Mouse (Mus musculus): ENCODE results near the gene Sppl3.
"Not testable (repeated sequence)": the region's sequence is repeated elsewhere in the genome, so short reads cannot be mapped to it uniquely, and the experiment has no call there.

Sppl3 gene

GRCm38 (mm10) chr5:115073306-115073705, 62.4 kb downstream of the Sppl3 start:
- DNase-seq (ENCODE audit: low read depth, low spot score): not testable (repeated sequence)

- DNase-seq (ENCODE audit: low read depth, low spot score): no peak
These were observed 63.8 kb downstream of the Sppl3 start for GRCm38 (mm10) chr5:115074749-115075148.

DNA sequence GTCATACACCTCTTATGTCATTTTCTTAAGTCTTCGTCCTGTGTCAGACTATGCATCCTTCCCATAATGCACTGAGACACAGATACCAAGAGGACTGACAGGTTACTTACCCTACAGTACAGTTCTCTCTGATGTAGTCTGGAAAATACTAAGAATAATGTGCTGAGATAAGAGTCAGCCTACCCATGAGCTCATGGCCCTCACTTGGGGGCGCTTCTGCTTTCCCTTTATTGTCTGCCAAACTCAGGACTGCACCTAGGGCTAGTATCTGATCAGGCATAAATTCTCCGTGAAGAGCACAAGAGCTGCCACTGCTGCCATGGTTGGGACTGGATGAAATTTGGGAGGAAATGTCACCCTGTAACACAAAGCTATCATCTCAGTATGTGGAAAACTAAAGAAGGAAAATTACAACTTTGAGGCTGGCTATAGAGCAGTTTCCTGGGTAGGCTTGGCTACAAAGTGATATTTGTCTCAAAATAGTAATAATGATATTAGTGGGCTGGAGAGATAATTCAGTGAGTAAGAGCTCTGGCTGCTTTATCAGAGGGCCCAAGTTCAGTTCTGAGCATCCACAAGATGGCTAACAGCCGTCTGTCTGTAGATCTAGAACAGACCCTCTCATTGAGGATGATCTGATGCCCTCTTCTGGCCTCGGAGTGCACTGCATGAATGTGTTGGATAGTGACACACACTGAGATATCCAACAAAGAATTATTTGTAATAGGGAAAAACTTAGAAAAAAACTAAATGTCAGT, 65.4 kb downstream of the Sppl3 start:
- DNase-seq (ENCODE audit: low read depth, low spot score): peak; percentile 78

- no peak for DNase-seq (ENCODE audit: low read depth, low spot score)
These were observed 70.7 kb downstream of the Sppl3 start for GRCm38 (mm10) chr5:115081636-115082035.

GRCm38 (mm10) chr5:115083492-115083891, 72.6 kb downstream of the Sppl3 start:
- DNase-seq (ENCODE audit: low read depth, low spot score): no peak

GRCm38 (mm10) chr5:115085675-115086074, 74.7 kb downstream of the Sppl3 start:
- no peak for DNase-seq (ENCODE audit: low read depth, low spot score)

- DNase-seq (ENCODE audit: low read depth, low spot score): no peak
These were observed 78.8 kb downstream of the Sppl3 start for GRCm38 (mm10) chr5:115089592-115090268.

- peak; percentile 62 for DNase-seq (ENCODE audit: low read depth, low spot score)
These were observed 80.1 kb downstream of the Sppl3 start for GRCm38 (mm10) chr5:115091015-115091414.

DNA sequence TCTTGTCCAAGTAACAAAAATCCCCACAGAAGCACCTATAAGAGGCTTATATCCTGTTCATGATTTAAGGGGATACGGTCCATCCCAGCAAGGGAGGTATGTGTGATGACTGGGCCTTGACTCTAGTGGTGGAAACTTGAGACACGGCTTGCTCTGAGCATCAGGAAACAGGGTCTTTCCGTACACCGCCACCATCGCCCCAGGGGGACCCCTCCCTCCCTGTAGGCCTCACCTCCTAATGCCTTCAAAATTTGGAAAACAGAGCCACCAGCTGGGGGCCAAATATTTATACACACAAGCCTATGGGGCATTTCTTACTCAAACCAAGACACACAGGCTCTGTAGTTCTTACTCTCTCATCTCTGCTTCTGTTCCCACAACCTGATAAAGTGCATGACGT, 80.8 kb downstream of the Sppl3 start:
- DNase-seq (ENCODE audit: low read depth, low spot score): peak; percentile 79

DNA sequence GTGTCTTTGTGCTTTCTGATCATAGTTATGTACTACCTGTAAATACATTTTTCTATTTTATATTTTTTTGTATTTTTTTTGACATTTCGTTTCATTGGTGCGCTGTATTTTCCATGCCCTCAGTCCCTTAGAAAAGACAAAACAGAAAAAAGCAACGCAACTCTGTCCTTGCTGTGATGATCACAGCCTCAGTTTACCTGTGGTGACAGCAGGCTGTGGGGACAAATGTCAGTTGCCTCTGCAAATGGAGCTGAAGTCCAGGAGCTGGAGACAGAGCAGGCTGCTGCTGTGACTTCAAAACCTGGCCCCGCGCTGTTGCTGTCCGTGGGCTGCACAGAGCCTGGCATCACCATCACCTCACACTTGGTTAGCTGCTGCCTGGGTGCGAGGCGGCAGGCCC, 87.3 kb downstream of the Sppl3 start, which contains the start of gene Gm10401:
Gm10401 (minus strand) TSS at position 101 of the 400 bp plus-strand sequence.
- no peak for DNase-seq (ENCODE audit: low read depth, low spot score)

DNA sequence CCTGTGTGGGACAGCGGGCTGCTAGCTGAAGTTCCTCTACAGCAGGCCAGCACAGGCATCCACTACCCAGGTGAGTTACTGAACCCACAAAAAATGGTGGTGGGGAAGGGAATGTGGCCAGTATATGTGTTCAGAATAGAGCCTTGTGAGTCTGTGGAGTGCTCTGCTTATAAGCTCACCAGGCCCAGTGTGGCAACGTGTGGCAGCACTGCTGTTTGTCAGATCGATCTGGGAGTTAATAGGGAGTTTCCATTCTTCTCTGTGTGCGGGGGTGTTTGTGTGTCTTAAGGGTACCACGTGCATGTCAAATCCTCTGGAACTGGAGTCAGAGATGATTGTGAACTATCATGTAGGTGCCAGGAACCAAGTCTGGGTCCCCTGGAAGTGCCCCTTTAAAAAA, 88.6 kb downstream of the Sppl3 start:
- DNase-seq (ENCODE audit: low read depth, low spot score): no peak

DNA sequence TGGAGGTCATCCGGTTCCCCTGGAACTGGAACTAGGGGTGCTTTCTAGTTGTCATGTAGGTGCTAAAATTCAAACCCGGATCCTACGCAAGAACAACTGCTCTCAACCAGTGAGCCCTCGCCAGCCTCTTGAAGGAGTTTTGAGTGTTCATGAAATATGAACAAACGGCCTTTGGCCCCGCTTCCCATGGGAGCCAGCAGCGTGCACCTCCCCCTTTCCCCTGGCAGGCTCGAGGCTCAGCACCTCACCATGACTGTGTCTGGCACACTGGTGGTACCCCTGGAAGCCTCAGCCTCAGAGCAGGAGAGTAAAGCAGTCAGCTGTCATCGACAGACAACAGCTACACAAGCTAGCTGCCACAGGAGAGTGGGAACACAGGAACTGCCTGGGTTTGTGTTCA, 89.1 kb downstream of the Sppl3 start:
- DNase-seq (ENCODE audit: low read depth, low spot score): no peak

DNA sequence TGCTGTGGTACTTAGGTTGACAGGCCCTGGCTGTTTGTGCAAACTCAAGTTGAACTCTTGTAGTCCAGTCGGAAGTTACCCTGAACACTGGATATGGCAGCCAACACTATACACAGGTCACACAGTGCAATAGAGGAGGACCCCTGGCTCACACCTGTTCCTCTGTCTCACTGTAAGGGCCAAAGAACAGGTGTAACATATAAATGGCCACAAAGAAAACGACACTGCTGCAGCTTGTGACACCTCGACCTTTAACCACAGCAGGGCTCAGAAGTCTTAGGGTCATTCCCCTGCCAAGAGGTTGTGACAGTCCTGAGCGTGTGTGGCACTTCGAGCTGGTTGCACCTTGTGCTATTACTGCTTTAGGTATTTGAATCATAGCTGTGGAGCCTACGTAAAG, 89.5 kb downstream of the Sppl3 start:
- no peak for DNase-seq (ENCODE audit: low read depth, low spot score)

- no peak for DNase-seq (ENCODE audit: low read depth, low spot score)
These were observed 91.3 kb downstream of the Sppl3 start for GRCm38 (mm10) chr5:115102231-115102630.

DNA sequence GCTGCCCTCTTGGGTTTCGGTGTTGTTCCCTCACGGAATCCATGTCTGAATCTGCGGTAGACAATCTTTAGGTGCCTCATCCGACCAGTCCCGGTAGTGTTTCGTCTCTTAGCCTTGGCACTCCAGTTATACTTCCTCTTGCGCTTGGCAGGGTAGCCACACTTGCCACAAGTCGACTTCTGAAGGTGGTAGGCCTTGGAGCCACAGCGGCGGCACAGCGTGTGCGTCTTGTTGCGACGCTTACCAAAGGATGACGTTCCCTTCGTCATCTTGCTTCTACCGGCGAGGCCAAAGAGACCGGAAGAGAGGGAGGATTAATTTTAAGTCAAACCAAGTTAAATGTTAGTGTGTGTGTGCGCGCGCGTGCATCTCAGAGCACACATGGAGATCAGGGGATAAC, 92.3 kb downstream of the Sppl3 start:
- not testable (repeated sequence) for DNase-seq (ENCODE audit: low read depth, low spot score)

- DNase-seq (ENCODE audit: low read depth, low spot score): no peak
These were observed 100.2 kb downstream of the Sppl3 start for GRCm38 (mm10) chr5:115111156-115111555.

DNA sequence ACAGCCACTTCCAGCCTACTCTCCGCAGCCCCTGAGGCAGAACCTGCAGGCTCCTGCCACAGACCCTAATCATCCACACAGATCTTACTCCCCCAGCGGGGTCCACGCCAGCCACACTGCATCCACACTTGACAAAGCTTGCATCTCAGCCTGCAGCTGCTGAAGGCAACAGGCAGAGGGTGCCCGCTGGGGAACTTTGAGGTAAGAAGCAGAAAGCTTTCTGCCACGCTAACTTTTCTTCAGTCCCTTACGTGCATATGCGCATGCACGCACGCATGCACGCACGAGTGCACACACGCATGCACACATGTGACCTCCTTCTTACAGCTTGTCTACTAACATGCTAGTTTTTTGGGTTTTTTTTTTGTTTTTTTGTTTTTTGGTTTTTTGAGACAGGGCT, 102.3 kb downstream of the Sppl3 start:
- DNase-seq (ENCODE audit: low read depth, low spot score): peak; percentile 54

GRCm38 (mm10) chr5:115114501-115114900, 103.6 kb downstream of the Sppl3 start:
- DNase-seq (ENCODE audit: low read depth, low spot score): no peak

DNA sequence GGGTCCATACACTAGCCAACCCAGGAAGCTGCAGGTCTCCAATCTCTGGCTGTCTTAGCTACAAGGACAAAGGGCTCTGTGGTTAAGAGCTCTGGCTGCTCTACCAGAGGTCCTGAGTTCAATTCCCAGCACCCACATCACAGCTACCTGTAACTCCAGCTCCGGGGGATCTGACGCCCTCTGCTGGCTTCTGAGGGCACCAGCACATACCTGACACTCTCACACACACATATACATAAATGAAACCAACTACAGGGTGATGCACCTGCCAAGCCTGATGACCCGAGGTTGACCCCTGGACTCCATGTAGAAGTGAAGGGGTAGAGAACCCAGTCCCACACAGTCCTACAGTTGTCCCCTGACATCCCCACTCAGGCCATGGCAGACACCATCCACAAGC, 105.5 kb downstream of the Sppl3 start:
- peak; percentile 76 for DNase-seq (ENCODE audit: low read depth, low spot score)

GRCm38 (mm10) chr5:115117467-115117866, 106.5 kb downstream of the Sppl3 start:
- DNase-seq (ENCODE audit: low read depth, low spot score): no peak

- peak; percentile 90 for DNase-seq (ENCODE audit: low read depth, low spot score)
These were observed 108.1 kb downstream of the Sppl3 start, which contains the start of gene Acads for GRCm38 (mm10) chr5:115118961-115119570. Gene Acads (minus strand): TSS chr5:115119346.

- DNase-seq (ENCODE audit: low read depth, low spot score): no peak
These were observed 110.0 kb downstream of the Sppl3 start for GRCm38 (mm10) chr5:115120978-115121377.

GRCm38 (mm10) chr5:115124690-115125089, 113.8 kb downstream of the Sppl3 start:
- no peak for DNase-seq (ENCODE audit: low read depth, low spot score)

Data from R1 (cell line).